Mouse (Mus musculus) frontal cortex, postnatal 14 days (tissue): ENCODE measurements at regions not wholly inside any gene's neighbourhood (a gene's known extent, or its start where the extent isn't known, plus 50 kb on each side); places are given as distances from the start of the nearest gene placed in this dataset.
"Not testable (repeated sequence)": the region's sequence is repeated elsewhere in the genome, so short reads cannot be mapped to it uniquely, and the experiment has no call there.

Source experiments
- DNase-seq, 2 experiments: peaks; one replicate each; pipeline ENCODE4 v3.0.0; 2022; ENCODE audit warnings: low spot score in 2 of 2

DNA sequence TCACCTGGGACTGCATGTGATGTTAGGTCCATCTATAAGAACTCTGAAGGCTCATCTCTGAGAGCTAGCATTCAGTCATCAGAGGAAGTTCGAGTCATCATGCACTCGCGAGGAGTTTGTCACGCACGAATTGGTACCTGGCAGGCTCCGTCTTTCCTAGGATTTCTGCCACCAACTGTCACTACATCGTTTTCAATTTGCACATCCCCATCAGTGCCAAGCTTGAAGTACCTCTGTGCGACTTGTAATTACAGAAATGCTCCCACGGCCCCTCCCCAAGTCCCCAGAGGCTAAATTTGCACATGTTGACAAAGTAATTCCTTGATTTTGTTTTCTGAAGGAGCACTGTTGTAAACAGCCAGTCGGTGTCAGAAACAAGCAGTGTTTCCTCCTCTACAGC, 372.2 kb upstream of the Id2 start:
- no peak for DNase-seq

DNA sequence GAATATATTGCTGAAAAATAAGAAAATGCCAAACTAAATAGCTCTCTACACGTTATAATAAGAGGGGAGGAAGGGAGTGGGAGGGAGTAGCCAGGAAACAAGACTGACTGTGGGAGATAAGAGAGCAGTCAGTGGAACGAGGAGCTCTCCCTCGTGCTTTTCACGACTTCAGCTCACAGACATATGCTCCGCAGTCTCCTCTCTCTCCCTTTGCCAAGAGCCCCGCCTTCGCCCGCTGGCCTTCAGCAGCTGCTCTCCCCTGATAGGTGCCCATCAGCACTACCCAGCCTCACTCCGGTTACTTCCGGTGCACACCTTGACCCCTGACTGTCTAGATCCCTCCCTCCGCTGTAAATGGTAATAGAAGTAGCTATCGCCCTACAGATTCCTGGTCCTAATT, 370.8 kb upstream of the Id2 start:
- DNase-seq: peak; percentile 22 to 34

DNA sequence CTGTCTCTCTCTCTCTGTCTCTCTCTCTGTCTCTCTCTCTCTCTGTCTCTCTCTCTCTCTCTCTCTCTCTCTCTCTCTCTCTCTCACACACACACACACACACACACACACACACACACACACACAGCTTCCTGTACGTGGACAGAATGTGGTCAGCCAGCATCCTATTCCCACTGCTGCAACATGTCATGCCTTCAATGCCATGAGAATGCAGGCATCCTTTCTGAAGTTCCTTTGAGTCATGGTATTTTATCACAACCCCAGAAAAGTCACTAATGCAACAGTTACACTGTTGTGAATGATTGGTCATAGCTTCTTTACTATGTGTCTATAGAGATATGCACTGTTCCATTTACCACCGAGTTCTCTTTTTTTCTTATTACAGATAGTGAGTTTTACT, 365.8 kb upstream of the Id2 start:
- not testable (repeated sequence) for DNase-seq

DNA sequence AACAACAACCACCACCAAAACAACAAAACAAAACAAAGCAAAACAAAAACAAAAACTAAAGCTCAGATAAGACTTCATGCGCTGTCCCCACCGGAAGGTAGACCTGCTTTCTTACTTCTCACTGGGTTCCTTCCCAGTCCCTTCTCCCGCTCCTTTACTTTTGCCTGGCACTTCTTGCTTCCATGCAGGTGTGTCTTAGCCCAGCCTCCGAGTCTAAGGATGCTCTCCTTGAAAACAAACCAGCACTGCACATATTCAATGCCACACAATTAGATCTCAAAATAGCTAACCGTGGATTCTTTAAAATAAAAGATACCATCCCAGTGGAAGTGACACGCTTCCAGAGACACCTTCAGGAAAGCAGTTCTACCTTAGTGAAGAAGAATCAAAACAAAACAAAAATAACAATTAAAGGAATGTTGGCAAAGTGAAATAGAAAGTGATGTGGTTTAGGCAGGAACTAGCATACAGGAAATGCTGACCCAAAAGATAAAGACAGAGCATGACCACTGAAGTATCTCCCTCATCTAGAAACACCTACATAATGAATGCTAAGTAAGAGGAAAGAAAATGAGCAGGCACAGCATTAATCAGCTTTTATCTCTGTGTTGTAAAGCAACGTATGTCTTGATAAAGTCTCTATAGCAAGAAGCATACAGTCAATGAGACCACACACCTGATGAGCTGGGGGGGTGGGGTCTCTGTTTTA, 358.5 kb upstream of the Id2 start:
- no peak for DNase-seq

DNA sequence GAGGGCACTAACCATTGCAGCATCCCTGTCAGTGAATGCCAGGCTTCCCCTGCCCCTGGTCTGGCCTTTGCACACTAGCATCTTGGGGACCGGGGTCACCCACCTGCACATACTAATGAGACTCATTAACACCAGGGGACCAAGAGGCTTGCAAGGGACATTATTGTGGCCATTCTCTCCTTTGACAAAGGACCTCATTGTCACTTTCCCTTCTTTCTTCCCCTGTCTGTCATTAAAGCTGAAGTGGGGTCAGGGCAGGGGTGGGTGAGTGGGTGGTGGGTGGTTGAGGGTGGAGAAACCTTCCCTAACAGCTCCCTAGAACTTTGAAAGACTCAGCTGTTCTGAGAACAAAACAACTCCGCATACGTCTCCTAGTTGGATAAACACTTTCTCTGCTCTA, 356.4 kb upstream of the Id2 start:
- no peak for DNase-seq

DNA sequence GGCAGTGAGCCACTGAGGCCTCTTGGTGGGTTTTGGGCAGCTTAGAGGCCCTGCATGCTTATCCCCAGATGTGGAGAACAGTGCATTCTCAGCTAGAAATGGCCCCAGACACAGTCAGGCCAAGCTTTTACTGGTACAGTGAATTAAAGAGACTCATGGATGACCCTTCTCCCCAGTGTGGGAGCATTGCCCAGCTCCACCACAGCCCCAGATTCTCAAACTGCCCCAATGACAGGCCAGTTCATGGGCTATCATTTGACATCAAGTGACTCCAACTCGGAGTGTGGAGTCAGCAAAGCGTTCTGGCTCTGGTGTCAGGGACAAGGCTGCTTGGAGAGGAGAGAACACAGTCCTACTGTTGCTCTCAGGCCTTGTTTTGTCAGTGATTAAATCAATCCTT, 354.2 kb upstream of the Id2 start:
- DNase-seq: no peak

DNA sequence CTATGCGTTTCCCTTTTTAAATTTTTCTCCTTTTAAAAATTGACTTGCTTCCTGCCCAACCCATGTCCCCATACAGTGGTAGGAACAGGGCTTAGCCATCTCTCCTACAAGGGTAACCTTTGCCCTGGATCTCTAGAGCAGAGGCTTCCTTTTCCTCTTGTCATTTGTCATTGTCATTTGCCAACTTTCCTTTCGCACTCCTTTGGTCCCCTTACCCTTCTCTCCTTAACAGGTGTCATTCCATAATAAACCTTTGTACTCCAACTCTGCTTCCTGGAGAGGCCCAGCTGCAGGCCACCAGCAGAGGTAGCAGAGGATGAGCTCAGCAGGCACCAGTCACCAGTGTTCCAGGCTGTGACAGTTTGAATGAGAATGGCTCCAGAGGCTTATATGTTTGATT, 347.4 kb upstream of the Id2 start:
- DNase-seq: no peak

DNA sequence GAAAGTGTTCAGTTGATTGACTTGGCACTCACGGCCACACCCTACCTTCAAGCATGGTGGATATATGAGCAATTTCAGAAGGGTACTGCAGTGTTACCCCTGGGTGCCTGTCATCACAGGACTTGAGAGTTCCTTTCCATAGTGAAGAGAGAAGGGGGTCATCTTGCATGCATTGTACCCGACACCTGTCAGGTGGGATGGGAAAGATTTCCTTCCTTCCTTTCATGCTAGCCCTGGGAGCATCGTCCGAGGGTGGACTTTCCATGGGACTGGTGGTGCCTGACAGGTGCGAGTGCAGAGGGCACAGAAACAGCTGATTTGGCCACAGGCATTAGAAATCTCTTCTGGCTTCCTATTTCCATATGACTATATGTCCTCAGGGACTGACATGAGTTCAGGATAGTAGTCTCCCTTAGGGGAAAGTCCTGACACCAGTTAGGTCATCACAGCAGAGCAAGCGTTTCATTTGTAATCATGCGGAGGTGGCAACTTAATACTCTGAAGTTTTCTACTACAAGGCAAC, 342.1 kb upstream of the Id2 start:
- no peak for DNase-seq

DNA sequence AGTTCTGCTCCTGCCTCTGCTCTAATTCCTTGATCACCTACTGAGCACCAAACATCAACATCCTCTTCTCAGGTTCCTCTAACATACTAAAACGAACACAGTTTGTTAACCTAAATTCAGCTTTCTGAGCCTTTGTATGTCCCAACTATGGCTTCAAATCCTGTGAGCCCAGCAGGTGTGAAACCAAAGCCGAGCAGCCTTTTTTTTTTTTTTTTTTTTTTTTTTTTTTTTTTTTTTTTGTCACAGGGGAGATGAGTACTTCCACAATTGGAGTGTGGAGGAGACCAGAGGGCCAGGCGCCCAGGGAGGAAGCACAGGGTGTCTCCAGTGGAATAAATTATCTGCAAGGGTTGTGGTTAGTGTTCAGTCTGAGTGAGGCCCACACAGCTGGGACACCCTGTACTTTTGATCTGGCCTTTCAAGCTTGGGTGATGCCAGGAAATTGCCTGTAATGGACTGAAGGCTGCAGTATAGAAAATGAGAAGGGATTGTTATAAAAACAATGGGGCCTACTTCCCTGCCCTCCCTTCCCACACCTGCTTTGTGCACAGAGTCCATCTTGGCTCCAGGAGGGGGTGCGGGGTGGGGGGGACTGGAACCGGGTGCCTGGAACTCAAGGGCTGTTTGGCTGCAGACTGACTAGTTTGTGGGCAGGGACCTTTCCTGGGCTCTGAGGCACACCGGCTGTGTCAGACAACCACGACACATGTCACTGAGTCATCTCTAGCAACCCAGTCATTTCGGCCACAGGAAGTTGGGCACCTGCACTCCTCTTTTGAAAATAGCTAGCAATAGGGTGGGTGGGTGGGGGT, 341.5 kb upstream of the Id2 start:
- DNase-seq: no peak

DNA sequence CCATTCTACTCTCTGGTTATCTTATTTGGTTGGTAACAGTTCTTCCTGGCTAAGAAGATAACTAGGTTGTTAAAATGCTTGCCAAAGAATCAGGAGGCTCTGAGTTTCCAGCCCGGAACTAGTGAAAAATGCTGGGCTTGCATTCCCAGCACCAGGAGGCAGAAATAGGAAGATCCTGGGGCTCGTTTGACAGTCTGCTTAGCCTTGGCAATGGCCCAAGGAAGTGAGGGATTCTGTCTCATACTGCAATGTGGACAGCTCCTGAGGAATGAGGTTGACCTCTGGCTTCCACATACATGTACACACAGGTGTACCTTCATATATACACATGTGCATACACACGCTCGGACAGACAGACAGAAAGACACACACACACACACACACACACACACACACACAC, 340.6 kb upstream of the Id2 start:
- no peak for DNase-seq

DNA sequence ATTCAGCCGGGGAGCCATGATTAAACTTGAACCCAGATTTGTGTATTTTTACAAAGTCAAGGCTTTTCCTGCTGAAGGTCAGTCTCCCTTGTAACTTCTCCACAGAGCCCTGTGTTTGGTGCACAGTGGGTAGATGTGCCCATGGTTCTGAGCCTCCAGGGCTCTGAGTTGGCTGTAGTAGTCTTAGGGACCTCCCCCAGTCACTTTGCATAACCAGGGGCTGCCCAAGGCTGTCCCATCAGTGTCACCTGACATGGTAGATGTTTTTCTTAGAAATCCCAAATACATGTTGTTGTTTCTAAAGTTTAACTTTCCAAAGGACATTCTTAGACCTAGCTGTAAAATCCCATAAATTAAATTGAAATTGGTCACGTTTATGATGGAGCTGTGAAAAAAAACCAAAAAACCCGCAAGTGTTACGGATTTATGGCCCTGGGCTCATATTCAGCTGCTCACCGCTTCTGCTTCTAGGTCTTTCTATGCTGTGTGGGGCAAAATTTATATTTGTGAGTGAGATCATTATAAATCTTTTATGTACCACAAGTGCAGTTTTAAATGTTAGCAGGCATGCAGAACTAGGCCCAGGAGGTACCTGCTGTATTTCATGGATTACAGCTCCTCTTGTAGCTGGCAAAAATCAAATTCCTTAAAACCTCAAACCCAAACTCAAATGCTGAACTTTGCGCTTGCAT, 339.4 kb upstream of the Id2 start:
- no peak for DNase-seq

DNA sequence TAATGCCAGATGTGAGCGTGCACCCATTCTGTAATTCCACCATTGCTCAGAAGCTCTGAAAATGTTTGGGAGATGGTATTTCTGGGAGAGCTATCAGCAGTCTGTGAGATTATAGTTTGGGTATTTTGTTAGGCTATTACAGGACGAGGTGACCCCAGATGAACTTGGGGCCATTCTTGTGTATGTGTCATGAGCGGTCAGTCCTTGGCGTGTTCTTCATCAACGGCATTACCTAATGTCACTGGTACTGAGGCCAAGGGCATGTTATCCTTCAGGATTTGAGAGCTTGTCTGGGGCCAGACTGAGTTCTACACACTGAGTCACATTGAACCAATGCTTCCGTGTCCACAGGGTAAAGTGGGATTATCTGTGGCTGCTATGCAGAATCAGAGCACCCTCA, 335.9 kb upstream of the Id2 start:
- no peak for DNase-seq

DNA sequence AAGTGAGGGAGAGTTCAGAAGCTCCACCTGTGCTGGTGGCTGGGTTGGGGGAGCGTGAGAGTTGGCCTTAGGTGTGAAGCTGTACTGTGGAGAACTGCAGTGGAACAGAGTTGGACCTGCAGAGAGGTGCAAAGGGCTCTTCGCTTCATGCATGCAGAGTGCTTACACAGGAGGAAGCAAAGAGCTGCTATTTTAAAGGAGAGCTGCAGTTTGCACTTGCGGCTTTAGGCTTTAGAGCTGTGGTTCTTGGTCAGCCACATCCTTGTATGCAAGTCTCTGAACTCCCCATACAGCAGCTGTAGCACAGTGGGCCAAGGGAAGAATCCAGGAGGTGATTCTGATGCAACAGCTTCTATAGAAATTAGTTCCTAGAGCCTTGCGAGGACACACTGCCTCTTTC, 334.0 kb upstream of the Id2 start:
- no peak for DNase-seq

DNA sequence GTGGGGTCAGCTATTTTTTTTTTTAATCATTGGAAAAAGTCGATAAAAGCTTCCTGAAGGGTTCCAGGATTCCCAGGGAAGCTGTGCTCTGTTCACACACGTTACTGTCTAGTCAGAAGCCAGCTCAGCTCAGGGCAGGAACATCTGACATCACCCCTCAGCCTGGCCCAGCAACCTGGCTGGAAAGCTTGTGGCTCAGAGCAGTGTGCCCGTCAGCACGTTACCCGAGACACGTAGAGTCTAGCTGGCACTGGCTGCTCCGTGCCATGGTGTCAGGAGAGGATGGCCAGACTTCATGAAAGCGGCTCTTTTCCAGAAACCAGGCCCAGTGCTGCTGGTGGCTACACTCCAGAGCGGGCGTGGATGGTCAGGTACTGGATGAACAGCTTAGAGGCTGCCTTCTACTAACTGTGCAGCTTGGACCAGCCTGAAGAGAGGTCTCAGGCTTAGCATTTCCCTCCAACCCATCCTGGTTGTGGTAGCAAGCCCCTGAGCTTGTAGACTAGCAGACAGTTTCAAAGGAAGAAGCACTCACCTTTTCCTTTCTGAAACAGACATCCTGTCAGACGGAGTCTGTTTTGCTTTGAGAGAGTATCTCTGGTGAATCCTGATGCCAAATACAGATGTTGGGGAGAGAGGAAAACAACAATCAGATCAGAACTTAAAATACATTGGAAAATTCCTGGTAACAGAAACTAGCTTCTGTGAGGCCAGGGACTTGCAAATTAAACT, 331.1 kb upstream of the Id2 start:
- DNase-seq: no peak

DNA sequence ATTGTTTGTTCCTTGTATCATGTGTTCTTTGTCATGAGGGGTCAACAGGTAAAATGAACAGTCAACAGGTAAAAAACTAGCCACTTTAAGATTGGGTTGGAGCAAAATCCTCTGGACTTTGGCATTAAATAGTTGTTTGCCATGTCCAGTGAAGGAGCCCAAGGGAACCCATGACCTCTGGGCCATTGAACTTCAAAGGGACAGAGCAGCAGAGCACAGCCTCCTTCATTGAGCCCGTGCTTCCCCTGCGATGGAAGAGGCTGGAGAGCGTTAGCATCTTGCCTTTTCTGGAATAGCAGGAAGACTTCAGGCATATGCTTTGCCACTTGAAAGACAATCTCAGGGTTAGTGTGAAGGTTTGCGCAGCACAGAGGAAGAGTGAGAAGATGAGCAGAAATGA, 320.4 kb upstream of the Id2 start:
- DNase-seq: no peak

DNA sequence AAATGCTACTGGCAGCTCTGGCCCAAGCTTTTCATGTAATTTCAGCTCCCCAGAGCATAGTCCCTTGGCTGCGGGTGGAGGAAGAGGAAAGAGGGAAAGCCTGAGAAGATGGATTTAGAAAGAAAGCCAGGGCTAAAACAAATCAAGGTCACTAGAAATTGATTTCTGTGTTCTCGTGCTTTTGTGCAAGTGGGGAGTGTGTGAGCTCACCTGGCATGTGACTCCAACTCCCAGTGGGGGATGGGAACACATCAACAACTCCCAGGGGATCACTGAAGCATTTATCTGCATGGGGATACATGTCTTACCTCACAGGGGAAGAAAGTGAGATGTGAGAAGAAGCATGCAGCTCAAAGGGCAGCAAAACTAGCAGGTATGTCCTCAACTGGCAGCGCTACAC, 319.6 kb upstream of the Id2 start:
- DNase-seq: no peak

DNA sequence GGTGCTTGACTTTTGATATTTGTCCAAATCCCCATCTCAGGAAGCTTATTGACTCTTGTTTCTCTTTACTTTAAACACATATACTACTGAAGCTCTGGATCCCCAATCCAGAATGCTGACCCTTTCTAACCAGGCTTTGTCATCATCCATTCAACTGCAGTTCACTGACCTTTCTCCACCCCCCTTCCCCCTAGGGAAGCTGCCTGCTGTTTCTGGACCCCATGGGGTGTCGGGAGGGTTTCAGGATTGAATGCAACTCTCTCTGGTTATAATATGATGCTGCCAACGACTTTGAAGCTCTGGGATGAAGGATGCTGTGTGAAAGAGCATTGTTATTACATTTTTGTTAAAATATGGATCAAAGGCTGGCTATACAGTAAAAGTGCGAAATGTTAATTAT, 318.7 kb upstream of the Id2 start:
- DNase-seq: no peak

DNA sequence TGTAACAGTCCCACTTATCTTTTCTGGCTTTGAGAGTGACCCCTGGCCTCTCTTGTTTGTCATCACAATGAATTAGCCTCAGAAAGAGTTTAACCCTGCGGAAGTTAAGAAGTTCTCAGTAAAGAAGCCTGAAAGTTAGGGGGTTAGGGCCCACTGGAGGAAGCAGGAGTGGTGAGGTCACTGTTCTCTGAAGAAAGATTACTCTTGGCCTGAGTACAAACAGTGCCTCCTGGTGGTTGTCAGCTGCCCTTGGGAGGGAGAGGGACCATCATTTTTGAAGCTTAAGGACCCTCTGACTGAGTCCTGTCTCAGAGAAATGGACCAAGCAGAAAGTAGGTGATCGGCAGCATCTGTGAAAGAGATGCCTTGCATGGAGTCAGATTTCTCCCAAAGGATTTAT, 318.3 kb upstream of the Id2 start:
- DNase-seq: no peak

DNA sequence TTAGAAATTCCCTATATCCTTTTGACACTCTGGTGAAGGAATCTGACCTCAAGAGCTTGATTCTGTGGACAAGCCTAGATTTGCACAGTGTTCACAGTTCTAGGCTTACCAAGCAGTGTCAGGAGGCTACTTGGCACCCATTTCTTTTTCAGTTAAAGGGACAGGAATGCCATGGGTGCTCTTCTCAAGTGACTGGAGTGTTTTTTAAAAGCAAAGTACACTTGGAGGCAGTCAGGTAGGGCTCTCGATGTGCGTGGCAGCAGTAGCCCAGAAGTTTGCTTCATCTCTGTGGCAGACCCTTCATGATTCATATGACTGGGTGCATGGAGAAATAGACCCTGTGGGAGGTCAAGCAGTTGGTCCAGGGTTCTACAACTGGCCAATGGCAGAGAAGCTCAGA, 310.4 kb upstream of the Id2 start:
- no peak for DNase-seq

DNA sequence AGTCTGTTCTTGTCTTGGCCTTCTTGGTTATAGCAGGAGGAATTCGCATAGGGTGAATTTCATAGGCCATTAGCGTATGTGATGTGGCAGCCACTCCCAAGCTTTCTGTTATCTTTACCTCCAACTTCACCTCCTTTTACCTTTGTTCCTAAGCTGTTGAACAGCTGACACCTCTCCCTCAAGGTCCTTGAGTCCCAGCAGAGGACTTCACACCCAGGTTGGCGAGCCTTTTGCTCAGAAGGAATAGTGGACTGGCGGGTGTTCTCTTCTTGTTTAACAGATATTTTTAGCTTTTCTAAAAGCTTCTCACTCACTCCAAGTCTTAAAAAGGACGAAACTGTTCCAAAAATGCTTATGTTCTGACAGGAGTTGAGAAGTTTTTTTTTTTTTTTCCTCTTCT, 303.4 kb upstream of the Id2 start:
- no peak for DNase-seq

DNA sequence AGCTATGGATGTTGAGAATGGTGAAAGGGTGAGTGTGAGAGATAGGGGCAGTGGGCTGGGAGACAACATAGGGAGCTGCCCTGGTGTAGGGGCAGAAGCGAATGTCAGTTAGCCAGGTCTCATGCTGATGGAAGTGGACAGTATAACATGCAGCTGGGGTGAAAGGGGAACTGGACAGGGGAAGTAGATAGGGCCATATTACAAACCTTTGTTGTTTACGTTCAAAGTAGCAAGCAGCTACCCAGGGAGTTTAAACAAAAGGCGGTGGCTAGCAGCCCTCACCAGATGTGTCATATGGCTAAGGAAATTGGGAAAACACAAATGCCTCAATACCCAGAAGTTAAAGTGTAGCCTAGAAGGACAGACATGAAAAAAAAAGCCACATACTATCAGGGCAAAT, 301.8 kb upstream of the Id2 start:
- no peak for DNase-seq

DNA sequence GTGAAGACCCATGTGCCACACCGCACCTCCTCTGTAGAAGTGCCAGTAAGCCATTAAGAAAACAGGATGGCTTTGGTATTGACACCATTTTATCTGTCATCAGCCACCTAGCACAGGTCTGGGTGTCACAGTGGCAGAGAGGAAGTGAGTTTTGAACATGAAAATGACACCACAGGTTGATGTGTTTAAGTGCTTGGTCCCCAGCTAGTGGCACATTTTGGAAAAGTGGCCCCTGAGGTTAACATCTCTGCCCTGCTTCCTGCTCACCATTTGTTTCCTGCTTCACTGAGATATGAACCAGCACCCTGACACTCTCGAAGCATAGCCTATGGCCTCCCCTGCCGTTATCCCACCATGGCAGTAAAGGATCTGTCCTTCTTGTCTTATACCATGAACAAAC, 297.4 kb upstream of the Id2 start:
- no peak for DNase-seq
